Mouse (Mus musculus) intestine, embryonic 16.5 days (tissue): ENCODE measurements around the gene Foxn3. TPM values are rescaled to one million over a fixed set of nuclear protein-coding genes. Genes with fewer than 3 reads are reported as not detected.

Experiments
- ATAC-seq: fragments of 200-750 bp; cut with Nextera tagmentation; 2 replicates; pipeline ENCODE4 v1.8.0; 2017; ENCODE audit warnings: moderate TSS enrichment, moderate library complexity
- H3K27ac ChIP-seq: fragments of 300-500 bp; sonication (generic); 2 replicates; pipeline ENCODE4 v1.5.1; 2014; ENCODE audit warnings: mild to moderate bottlenecking, low read length
- H3K27me3 ChIP-seq: fragments of 300-500 bp; sonication (generic); replicated peaks from 2 replicates; pipeline ENCODE4 v1.6.1; 2014; ENCODE audit warnings: low read length, control low read depth, mixed read lengths; ENCODE audit not compliant: control insufficient read depth, insufficient read depth
- H3K36me3 ChIP-seq: fragments of 300-500 bp; sonication (generic); 2 replicates; pipeline ENCODE4 v1.6.1; 2014; ENCODE audit warnings: low read length, control low read depth; ENCODE audit not compliant: control insufficient read depth, insufficient read depth
- H3K4me1 ChIP-seq: fragments of 300-500 bp; sonication (generic); 2 replicates; pipeline ENCODE4 v1.6.1; 2014; ENCODE audit warnings: low read length, control low read depth, mixed read lengths; ENCODE audit not compliant: control insufficient read depth, insufficient read depth
- H3K4me2 ChIP-seq: fragments of 300-500 bp; sonication (generic); 2 replicates; pipeline ENCODE4 v1.6.1; 2014; ENCODE audit warnings: low read depth, low read length, control low read depth
- H3K4me3 ChIP-seq: fragments of 300-500 bp; sonication (generic); 2 replicates; pipeline ENCODE4 v1.5.1; 2014; ENCODE audit warnings: mild to moderate bottlenecking, low read length
- H3K9ac ChIP-seq: fragments of 300-500 bp; sonication (generic); 2 replicates; pipeline ENCODE4 v1.6.1; 2014; ENCODE audit warnings: low read depth, low read length
- H3K9me3 ChIP-seq: fragments of 300-500 bp; sonication (generic); 2 replicates; pipeline ENCODE4 v1.6.1; 2016; ENCODE audit warnings: low read length, control low read depth; ENCODE audit not compliant: control insufficient read depth
- WGBS: fragments of 180-500 bp; shearing (Covaris S2); extraction: QIAGEN DNeasy Blood & Tissue Kit; methylation state at CpG from one replicate; pipeline ENCODE4 v1.1.7; 2014; 5-methylcytosine and 5-hydroxymethylcytosine counted together
- polyA plus RNA-seq: library from polyadenylated mRNA; unstranded; fragments of >200 nt; fragmentation: Nextera tagmentation; extraction: Ambion mirVana; gene quantifications from 2 replicates; pipeline ENCODE4 v1.2.1, GENCODE M21; 2015

Gene Foxn3
- polyA plus RNA-seq, 1 experiment from 2014 or later, result 43.0 TPM

GRCm38 (mm10) chr12:99334026-99334425, 229.4 kb downstream of the Foxn3 start:
- Histone ChIP-seq H3K4me2 (no peak overlapping the region), H3K9ac (no peak overlapping the region), H3K36me3 (no peaks in the 10 kb centered on the region), H3K4me1 (peaks cover 27% of the 10 kb centered on the region), H3K27ac (no peak overlapping the region), H3K9me3 (no peaks in the 10 kb centered on the region), H3K27me3 (no peaks in the 10 kb centered on the region), H3K4me3 (no peak overlapping the region)
- WGBS, result 72% methylated on average over 9 of the region's 9 CpGs
- no peak for ATAC-seq

- Histone ChIP-seq H3K4me2 (no peak overlapping the region), H3K27ac (no peak overlapping the region), H3K36me3 (no peaks in the 10 kb centered on the region), H3K9ac (no peak overlapping the region), H3K4me1 (peaks cover 27% of the 10 kb centered on the region), H3K9me3 (no peaks in the 10 kb centered on the region), H3K4me3 (no peak overlapping the region), H3K27me3 (no peaks in the 10 kb centered on the region)
- no peak for ATAC-seq
- 73% methylated on average over 20 of the region's 20 CpGs for WGBS
Observed at GRCm38 (mm10) chr12:99333304-99333968, 229.9 kb downstream of the Foxn3 start.

- Histone ChIP-seq H3K4me1 (peaks cover 27% of the 10 kb centered on the region), H3K27me3 (no peaks in the 10 kb centered on the region), H3K4me3 (no peak overlapping the region), H3K4me2 (no peak overlapping the region), H3K9ac (no peak overlapping the region), H3K27ac (no peak overlapping the region), H3K9me3 (no peaks in the 10 kb centered on the region), H3K36me3 (no peaks in the 10 kb centered on the region)
- ATAC-seq, result no peak
- 72% methylated on average over 16 of the region's 16 CpGs for WGBS
Observed at GRCm38 (mm10) chr12:99332144-99332807, 231.1 kb downstream of the Foxn3 start.

GRCm38 (mm10) chr12:99331341-99331947, 231.9 kb downstream of the Foxn3 start:
- 30% methylated on average over 7 of the region's 8 CpGs for WGBS
- no peak overlapping the region for H3K4me2 ChIP-seq
- H3K27me3 ChIP-seq, result no peaks in the 10 kb centered on the region
- ATAC-seq, result no peak
- no peak overlapping the region for H3K4me3 ChIP-seq
- no peak overlapping the region for H3K27ac ChIP-seq
- no peak overlapping the region for H3K9ac ChIP-seq
- no peaks in the 10 kb centered on the region for H3K9me3 ChIP-seq
- H3K36me3 ChIP-seq, result no peaks in the 10 kb centered on the region
- peaks cover 21% of the 10 kb centered on the region for H3K4me1 ChIP-seq

- H3K4me3 ChIP-seq, result no peak overlapping the region
- no peak overlapping the region for H3K4me2 ChIP-seq
- H3K36me3 ChIP-seq, result no peaks in the 10 kb centered on the region
- peaks cover 19% of the 10 kb centered on the region for H3K4me1 ChIP-seq
- 83% methylated on average over 12 of the region's 12 CpGs for whole genome bisulfite sequencing
- no peaks in the 10 kb centered on the region for H3K9me3 ChIP-seq
- H3K27ac ChIP-seq, result no peak overlapping the region
- no peak overlapping the region for H3K9ac ChIP-seq
- no peak for ATAC-seq
- no peaks in the 10 kb centered on the region for H3K27me3 ChIP-seq
Observed at GRCm38 (mm10) chr12:99330822-99331285, 232.5 kb downstream of the Foxn3 start.

GRCm38 (mm10) chr12:99329301-99330257, 233.8 kb downstream of the Foxn3 start:
- no peak for ATAC-seq
- H3K9ac ChIP-seq, result no peak overlapping the region
- H3K27ac ChIP-seq, result no peak overlapping the region

GRCm38 (mm10) chr12:99326157-99326556, 237.2 kb downstream of the Foxn3 start:
- no peak for ATAC-seq

More at GRCm38 (mm10) chr12:99329301-99330257, 233.8 kb downstream of the Foxn3 start:
- 42% methylated on average over 20 of the region's 20 CpGs for WGBS
- Histone ChIP-seq H3K36me3 (no peaks in the 10 kb centered on the region), H3K9me3 (no peaks in the 10 kb centered on the region), H3K4me1 (peaks cover 19% of the 10 kb centered on the region), H3K4me2 (no peak overlapping the region), H3K27me3 (no peaks in the 10 kb centered on the region), H3K4me3 (no peak overlapping the region)

GRCm38 (mm10) chr12:99321633-99322431, 241.6 kb downstream of the Foxn3 start:
- Histone ChIP-seq H3K4me1 (0 out of 2 replicates have a peak, but pooled peaks cover 3% of the 10 kb centered on the region), H3K4me2 (no peak overlapping the region), H3K27ac (no peak overlapping the region), H3K36me3 (0 out of 2 replicates have a peak, but pooled peaks cover 3% of the 10 kb centered on the region), H3K9ac (no peak overlapping the region), H3K27me3 (no peaks in the 10 kb centered on the region), H3K4me3 (no peak overlapping the region), H3K9me3 (no peaks in the 10 kb centered on the region)
- WGBS, result 81% methylated on average over 12 of the region's 12 CpGs
- no peak for ATAC-seq

More at GRCm38 (mm10) chr12:99326157-99326556, 237.2 kb downstream of the Foxn3 start:
- WGBS, result 56% methylated on average over 8 of the region's 8 CpGs
- no peaks in the 10 kb centered on the region for H3K27me3 ChIP-seq
- peaks cover 8% of the 10 kb centered on the region for H3K4me1 ChIP-seq
- no peak overlapping the region for H3K4me3 ChIP-seq
- no peak overlapping the region for H3K4me2 ChIP-seq
- H3K36me3 ChIP-seq, result no peaks in the 10 kb centered on the region
- no peaks in the 10 kb centered on the region for H3K9me3 ChIP-seq
- no peak overlapping the region for H3K9ac ChIP-seq
- no peak overlapping the region for H3K27ac ChIP-seq
